Comparison of ENCODE assay signal across 8 mouse cellular contexts in genomic region chrX:159626907-159627587, GRCm38 (mm10). TPM values are rescaled to one million over a fixed set of nuclear protein-coding genes. Genes with fewer than 3 reads are reported as not detected.
DNase-seq lines count a peak whose midpoint lies in the region; ATAC-seq and TF ChIP-seq lines count a peak whose summit lies in the region.

TSS of gene Sh3kbp1 (plus strand) at chrX:159627272.

- ATAC-seq in lung, postnatal 0 days, result peak; percentile 90

- peaks cover 47% of the 10 kb centered on the region for H3K27me3 ChIP-seq in hindbrain, embryonic 10.5 days (ENCODE audit: insufficient read depth, poor library complexity, severe bottlenecking)
- no peaks in the 10 kb centered on the region for H3K27me3 ChIP-seq in lung, postnatal 0 days (replicated peaks; ENCODE audit: insufficient read depth, low read length)

- H3K36me3 ChIP-seq in hindbrain, embryonic 10.5 days, result no peaks in the 10 kb centered on the region
- no peaks in the 10 kb centered on the region for H3K36me3 ChIP-seq in lung, postnatal 0 days (ENCODE audit: insufficient read depth, low read length)

- H3K4me3 ChIP-seq in hindbrain, embryonic 10.5 days, result peak within 1 kb of the TSS; percentile 63
- peak within 1 kb of the TSS; percentile 53 for H3K4me3 ChIP-seq in lung, postnatal 0 days (ENCODE audit: low read depth, low read length)

- 19% methylated on average over 60 of the region's 60 CpGs for WGBS in hindbrain, embryonic 10.5 days
- WGBS in lung, postnatal 0 days, result 13% methylated on average over 23 of the region's 60 CpGs

- H3K4me2 ChIP-seq in lung, postnatal 0 days (replicated peaks; ENCODE audit: low read depth, low read length), result peak within 1 kb of the TSS; percentile 63

- peak; percentile 78 for DNase-seq in NIH3T3 (ENCODE audit: low read depth)
- peak; percentile 79 to 87 for DNase-seq in cerebellum, postnatal 10 days
- DNase-seq in frontal cortex, postnatal 10 days (ENCODE audit: low spot score in 2 of 2), result peak; percentile 41 to 61
- peak; percentile 64 for DNase-seq in hindbrain, embryonic 10.5 days (ENCODE audit: low spot score)
- peak; percentile 50 to 69 for DNase-seq in layer of hippocampus, postnatal 10 days (ENCODE audit: low spot score in 2 of 2)
- peak; percentile 67 for DNase-seq in lung, postnatal 0 days (ENCODE audit: low spot score)
- peak; percentile 11 for DNase-seq in ovary, postnatal 10 days (ENCODE audit: low spot score)
- DNase-seq in thymus, postnatal 25 days, result peak; percentile 72

- peak within 1 kb of the TSS; percentile 82 for H3K27ac ChIP-seq in hindbrain, embryonic 10.5 days
- H3K27ac ChIP-seq in lung, postnatal 0 days (ENCODE audit: low read length), result no peak within 1 kb of the TSS

- TF ChIP-seq CTCF in lung, postnatal 0 days (IDR thresholded peaks at IDR 0.05), result peak; percentile 55

- H3K9ac ChIP-seq in lung, postnatal 0 days (replicated peaks; ENCODE audit: low read depth), result peak within 1 kb of the TSS; percentile 20

- peaks cover 12% of the 10 kb centered on the region; the same call in 1 of the 2 replicates for H3K4me1 ChIP-seq in hindbrain, embryonic 10.5 days (replicated peaks)
- H3K4me1 ChIP-seq in lung, postnatal 0 days (ENCODE audit: insufficient read depth, low read depth, low read length), result no peaks in the 10 kb centered on the region

- H3K9me3 ChIP-seq in hindbrain, embryonic 10.5 days, result no peaks in the 10 kb centered on the region
- no peaks in the 10 kb centered on the region for H3K9me3 ChIP-seq in lung, postnatal 0 days (ENCODE audit: low read length)

- TF ChIP-seq EP300 in lung, postnatal 0 days (IDR thresholded peaks at IDR 0.05), result no peak

RNA-seq across cellular contexts. Expression of gene Sh3kbp1, which starts in this region (rescaled TPM):
- polyA plus RNA-seq in hindbrain, embryonic 10.5 days (2016; fragmentation: Nextera tagmentation; extraction: Ambion mirVana), result 24.8 and 26.8 TPM in 2 replicates
- 10 to 100 TPM; 57.8 to 67.0 TPM for total RNA-seq in layer of hippocampus, postnatal 10 days (2021)
- polyA plus RNA-seq in lung, postnatal 0 days (2015; fragmentation: Nextera tagmentation; extraction: Ambion mirVana), result 17.9 and 19.7 TPM in 2 replicates

Comparison
In these comparisons a context has a peak if more than half of its experiments do, and no peak if none do; other contexts are left out.
1. DNase-seq: peak in every context shown above with its lines; median percentile 83 in cerebellum, postnatal 10 days; 78 in NIH3T3; 72 in thymus, postnatal 25 days; 67 in lung, postnatal 0 days; 64 in hindbrain, embryonic 10.5 days; 60 in layer of hippocampus, postnatal 10 days; 51 in frontal cortex, postnatal 10 days; 11 in ovary, postnatal 10 days.